Mouse (Mus musculus) liver, adult 2 months (tissue): ENCODE data around the gene Dcaf15.

ENCODE experiments used
- CTCF ChIP-seq: fragments of 200-500 bp; IDR thresholded peaks from 2 replicates; pipeline ENCODE4 v1.5.1; 2011; ENCODE audit warnings: low read depth, low read length, control low read depth
- POLR2A ChIP-seq: fragments of 200-500 bp; IDR thresholded peaks from 2 replicates; pipeline ENCODE4 v1.6.1; 2011; ENCODE audit warnings: low read length, control low read depth; ENCODE audit not compliant: insufficient read depth; ENCODE audit errors: extremely low read depth

DNA sequence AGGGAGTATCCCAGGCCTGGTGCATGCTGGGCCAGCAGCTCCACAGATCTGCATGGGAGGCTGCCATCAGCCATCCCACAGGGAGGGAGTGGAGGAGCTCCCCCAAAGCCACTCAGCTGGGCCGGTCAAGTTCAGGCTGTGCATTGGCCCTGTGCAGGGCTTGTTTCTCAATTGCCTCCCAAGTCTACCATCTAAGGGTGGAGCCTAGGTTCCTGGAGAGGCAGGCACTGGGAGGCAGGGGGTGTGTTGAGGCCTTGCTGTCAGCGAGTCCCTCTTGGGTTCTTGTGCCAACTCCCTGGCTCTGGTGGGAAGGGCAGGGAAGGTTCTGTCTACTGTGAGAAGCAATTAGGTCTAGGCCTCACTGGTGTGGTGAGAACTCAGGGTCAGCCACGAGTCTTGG is 32.6 kb downstream of the Dcaf15 start:
- TF ChIP-seq CTCF (no peak), POLR2A (no peak)
